Mouse (Mus musculus): Measurements from ENCODE around the gene Qrfp.

DNA sequence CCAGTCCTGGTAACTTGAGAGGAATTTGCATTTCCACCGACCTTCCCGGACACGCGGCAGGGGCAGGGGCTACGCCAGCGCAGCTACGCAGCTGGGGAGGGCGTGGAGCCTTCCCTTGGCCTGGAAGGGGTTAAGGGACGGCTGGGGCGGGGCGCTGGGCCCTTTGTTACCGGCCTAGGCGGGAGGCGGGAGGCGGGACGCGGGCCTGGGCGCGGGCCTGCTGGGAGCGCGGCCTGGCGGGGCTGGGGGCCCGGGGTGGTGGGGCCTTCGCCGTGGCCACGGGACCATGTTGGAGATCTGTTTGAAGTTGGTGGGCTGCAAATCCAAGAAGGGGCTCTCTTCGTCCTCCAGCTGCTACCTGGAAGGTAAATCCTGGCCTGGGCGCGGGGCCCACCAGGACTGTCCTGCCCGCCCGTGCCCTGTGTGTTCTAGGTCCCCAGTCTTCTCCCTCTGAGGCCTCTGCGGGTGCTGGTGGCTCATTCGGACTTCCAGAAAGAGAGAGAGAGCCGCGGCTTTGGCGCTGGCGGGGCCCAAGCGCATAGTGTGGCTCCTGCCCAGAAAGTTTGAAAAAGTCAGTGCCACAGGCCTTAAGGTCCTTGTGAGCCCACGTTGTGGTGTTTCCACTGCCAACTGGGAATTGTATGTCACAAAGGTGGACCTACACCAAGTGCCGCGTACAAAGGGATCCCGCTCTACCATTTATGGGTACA lies 50.5 kb downstream of the Qrfp start:
- TF ChIP-seq POLR2A (IDR thresholded peaks at IDR 0.05; ENCODE audit: borderline replicate concordance, low read depth, low read length) (no peak), CTCF (IDR thresholded peaks at IDR 0.05; ENCODE audit: low read depth, low read length) (no peak)

All from bone marrow macrophage, adult 2 months (primary cell).